Mouse (Mus musculus): ENCODE results near the gene Gm10273.
"Not testable (repeated sequence)": the region's sequence is repeated elsewhere in the genome, so short reads cannot be mapped to it uniquely, and the experiment has no call there.

Gene Gm10273

GRCm38 (mm10) chr10:59395461-59395860 is at the start of gene Gm10273:
Gene Gm10273, plus strand, starts transcription at chr10:59395632.
- not testable (repeated sequence) for DNase-seq (ENCODE audit: low spot score in 2 of 2)

GRCm38 (mm10) chr10:59346560-59346959 is 48.9 kb upstream of the Gm10273 start:
- DNase-seq (ENCODE audit: low spot score in 2 of 2) = no peak

DNA sequence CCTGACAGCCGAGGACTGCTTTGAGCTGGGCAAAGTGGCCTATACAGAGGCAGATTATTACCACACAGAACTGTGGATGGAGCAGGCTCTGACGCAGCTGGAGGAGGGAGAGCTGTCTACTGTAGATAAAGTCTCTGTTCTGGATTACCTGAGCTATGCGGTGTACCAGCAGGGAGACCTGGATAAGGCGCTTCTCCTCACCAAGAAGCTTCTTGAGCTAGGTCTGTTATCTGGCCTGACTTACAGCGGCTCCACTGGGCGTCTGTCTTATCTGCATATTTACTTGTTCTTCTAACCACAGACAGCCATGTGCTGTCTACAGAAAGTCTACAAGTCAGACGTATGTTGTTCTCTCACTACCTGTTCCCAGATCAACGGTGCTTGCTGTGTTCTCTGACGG is 47.2 kb upstream of the Gm10273 start:
- DNase-seq (ENCODE audit: low spot score in 2 of 2) = no peak

GRCm38 (mm10) chr10:59349536-59349935 is 45.9 kb upstream of the Gm10273 start:
- DNase-seq (ENCODE audit: low spot score in 2 of 2) = no peak

DNA sequence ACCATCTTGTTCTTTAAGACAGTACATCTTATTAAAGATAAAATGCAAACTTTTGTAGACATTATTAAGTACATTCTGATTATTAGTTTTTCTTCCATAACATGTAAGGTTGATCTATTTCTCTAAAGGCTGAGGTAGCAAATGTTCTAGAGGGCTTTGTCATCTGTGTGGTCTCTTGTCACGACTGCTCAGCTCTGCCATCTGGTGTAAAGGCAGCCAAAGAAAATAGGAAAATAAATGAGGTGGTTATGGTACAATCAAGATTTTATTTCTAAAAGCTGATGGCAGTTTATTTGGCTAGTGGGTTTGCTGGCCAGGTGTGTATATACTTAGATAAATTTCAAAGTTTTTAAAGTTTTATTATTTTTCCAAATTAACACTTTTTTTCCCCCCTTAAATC is 42.4 kb upstream of the Gm10273 start:
- DNase-seq (ENCODE audit: low spot score in 2 of 2) = no peak

DNA sequence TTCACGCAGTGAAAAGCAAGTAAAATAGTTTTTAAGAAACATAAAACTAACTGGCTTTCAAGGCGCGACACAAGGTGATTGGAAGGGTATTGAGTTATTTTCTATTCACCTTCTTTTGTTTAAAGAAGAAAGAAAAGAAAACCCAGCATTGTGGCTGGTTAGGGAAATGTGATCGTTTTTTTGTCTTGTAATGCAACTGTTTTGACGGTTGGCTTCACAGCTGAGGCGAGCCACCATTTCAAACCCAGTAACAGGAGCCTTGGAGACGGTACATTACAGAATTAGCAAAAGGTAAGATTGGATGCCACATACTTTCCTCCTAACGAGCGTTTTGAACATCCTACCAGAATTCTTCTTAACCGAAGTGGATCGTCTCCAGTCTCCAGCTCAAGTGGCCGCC is 41.3 kb upstream of the Gm10273 start:
- no peak for DNase-seq (ENCODE audit: low spot score in 2 of 2)

DNA sequence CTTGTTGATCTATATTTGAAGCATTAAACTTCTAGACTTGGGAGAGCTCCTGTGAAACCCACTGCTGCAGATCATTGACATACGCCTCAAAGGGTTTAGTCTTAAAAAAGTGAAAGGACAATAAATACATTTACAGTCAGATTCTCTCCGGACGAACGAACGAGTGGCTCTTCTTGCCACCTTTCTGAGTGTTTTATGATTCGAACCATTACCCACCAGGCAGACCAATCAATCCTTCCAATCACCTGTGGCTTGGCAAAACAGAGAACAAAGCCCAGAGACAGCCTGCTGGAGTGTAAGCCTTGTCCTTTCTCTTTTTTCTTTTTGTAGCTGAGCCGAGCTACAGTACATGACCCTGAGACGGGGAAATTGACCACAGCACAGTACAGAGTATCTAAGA is 40.4 kb upstream of the Gm10273 start:
- no peak for DNase-seq (ENCODE audit: low spot score in 2 of 2)

DNA sequence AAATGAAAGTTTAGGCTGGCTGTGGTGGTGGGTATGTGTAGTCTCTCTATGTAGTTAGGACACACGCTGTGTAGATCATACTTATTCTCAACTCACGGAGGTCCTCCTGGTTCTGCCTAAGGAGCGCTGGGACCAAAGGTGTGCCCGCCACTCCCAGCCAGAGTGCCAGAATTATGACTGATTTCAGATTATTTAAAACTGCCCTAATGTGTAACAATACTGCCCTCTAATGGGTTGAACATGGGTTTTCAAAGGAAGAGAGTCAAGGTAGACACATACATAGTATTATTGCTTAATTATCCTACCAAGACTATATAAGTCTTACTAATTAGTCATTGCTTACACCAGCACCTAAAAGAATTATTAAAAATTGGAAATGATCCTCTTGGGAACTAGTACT is 36.7 kb upstream of the Gm10273 start:
- DNase-seq (ENCODE audit: low spot score in 2 of 2) = no peak

GRCm38 (mm10) chr10:59363208-59363607 is 32.2 kb upstream of the Gm10273 start:
- no peak for DNase-seq (ENCODE audit: low spot score in 2 of 2)

DNA sequence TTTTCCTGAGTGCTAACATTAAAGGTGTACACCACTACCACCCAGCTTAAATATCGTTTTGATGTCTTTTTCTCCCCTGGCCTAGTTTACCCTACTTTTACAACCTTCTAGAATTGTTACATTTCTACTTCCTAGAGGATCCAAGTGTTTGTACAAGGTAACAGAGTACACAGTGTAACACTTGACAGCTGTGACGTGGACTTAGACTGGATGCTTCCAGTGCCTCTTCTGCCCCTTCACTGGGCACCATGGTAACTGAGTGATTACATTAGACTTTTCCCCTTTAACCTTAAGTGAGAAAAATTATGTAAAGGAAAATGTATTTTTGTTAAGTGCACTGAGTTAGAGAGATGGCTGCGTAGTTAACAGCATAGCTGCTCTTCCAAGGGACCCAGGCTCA is 30.9 kb upstream of the Gm10273 start:
- DNase-seq (ENCODE audit: low spot score in 2 of 2) = no peak

DNA sequence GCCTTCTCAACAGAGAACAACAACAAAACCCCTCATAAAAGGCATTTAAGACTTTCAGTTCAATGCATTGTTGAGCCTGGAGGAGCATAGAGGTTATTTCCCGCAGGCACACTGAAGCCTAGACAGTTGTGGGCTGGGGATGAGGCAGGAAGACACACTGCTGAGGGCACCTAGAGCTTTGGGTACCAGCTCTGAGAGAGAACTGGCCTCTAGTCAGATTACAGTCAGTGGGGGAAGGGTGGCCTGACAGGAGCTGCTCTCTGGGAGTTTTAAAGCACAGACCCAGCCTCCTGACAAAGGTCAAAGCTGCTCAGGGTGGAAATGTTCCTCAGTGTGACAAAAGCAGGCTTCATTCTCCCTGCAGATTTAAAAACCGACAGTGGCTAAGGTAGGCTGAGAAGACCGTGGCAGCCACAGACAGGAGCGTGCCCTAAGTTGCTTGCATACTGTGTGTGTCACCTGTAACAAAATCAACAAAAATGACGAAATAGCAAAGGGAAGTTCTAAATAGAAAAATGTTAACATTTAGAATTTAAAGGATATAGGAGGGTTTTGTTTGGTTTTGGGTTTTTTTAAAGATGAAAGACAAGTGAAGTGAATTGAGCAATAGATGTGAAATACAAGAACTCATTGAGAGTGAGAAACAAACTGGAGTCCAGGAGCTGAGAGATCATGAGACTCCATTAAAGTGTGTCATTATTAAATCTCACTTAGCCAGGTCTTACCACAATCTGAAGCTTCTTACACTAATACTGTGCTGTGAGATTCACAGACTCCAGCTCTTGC is 29.4 kb upstream of the Gm10273 start:
- DNase-seq (ENCODE audit: low spot score in 2 of 2) = no peak

- DNase-seq (ENCODE audit: low spot score in 2 of 2) = no peak
Measured at GRCm38 (mm10) chr10:59366746-59367145, 28.7 kb upstream of the Gm10273 start.

DNA sequence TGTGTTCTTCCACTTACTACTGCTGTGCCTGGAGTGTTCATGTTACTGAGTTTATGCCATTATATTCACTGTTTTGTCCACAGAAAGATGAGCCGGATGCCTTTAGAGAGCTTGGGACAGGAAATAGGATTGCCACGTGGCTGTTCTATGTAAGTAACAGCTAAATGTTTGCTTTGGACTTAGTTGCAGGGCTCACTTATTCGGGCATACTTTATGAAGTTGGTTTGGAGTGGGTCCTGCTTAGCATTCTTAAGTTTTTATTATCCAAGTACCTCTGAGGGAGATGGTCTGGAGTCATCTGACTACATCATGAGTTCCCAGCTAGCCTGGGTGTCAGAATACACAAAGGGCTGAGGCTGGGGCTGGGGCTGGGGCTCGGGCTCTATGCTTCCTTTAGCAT is 28.2 kb upstream of the Gm10273 start:
- no peak for DNase-seq (ENCODE audit: low spot score in 2 of 2)

GRCm38 (mm10) chr10:59368729-59369128 is 26.7 kb upstream of the Gm10273 start:
- no peak for DNase-seq (ENCODE audit: low spot score in 2 of 2)

GRCm38 (mm10) chr10:59369426-59369825 is 26.0 kb upstream of the Gm10273 start:
- DNase-seq (ENCODE audit: low spot score in 2 of 2) = no peak

- DNase-seq (ENCODE audit: low spot score in 2 of 2) = no peak
Measured at GRCm38 (mm10) chr10:59377906-59378305, 17.5 kb upstream of the Gm10273 start.

- DNase-seq (ENCODE audit: low spot score in 2 of 2) = no peak
Measured at GRCm38 (mm10) chr10:59378728-59379127, 16.7 kb upstream of the Gm10273 start.

- DNase-seq (ENCODE audit: low spot score in 2 of 2) = no peak
Measured at GRCm38 (mm10) chr10:59379927-59380326, 15.5 kb upstream of the Gm10273 start.

- DNase-seq (ENCODE audit: low spot score in 2 of 2) = no peak
Measured at GRCm38 (mm10) chr10:59380411-59380821, 15.0 kb upstream of the Gm10273 start.

DNA sequence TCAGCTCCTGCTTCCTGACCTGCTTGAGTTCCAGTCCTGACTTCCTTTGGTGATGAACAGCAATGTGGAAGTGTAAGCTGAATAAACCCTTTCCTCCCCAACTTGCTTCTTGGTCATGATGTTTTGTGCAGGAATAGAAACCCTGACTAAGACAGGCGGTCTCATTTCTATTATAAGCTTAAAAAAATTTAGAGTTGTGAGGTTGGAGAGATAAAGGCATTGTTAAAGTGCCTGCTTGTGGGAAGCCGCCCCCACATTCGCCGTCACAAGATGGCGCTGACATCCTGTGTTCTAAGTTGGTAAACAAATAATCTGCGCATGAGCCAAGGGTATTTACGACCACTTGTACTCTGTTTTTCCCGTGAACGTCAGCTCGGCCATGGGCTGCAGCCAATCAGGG is 13.9 kb upstream of the Gm10273 start:
- DNase-seq (ENCODE audit: low spot score in 2 of 2) = not testable (repeated sequence)

- DNase-seq (ENCODE audit: low spot score in 2 of 2) = peak; percentile 68 to 70
Measured at GRCm38 (mm10) chr10:59386951-59387350, 8.5 kb upstream of the Gm10273 start.

DNA sequence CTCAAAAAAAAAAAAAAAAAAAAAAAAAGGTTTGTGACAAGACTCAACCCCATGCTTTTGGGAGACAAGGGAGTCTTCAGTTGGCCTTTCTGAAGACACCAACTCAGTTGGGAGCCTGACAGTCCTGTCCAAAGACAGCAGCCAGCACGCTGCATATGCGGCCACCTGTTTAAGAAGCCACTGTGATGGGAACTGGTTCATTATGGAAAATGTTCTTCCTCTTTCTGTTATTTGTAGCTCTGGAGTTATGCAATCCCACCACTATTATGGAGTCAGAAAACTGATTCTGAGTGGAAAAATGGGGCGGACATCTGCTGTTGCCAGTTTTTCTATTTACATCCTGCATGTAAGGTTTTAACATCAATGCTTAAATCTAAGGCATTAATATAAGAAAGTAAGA is 5.8 kb upstream of the Gm10273 start:
- DNase-seq (ENCODE audit: low spot score in 2 of 2) = no peak

DNA sequence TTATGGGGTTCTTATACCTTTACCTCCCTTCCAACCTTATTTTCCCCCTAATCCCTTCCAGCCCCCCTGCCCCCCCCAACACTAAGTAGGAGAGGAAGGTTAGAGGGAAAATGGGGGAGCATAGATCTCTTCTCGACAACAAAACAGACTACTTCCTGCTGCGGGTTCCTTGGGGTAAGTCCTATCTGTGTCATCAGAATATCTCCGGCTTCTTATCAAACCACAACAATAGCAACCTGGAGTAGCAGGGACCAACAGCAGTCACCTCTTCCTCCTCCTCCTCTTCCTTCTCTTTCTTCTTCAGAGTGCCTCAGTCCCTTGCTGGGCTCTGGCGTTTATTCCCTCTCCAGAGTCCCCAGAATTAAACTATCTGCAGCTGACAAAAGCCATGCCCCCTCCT is 3.5 kb upstream of the Gm10273 start:
- DNase-seq (ENCODE audit: low spot score in 2 of 2) = no peak
